Mouse (Mus musculus) lung, postnatal 0 days (tissue): ENCODE results near the gene Gxylt1. TPM values are rescaled to one million over a fixed set of nuclear protein-coding genes. Genes with fewer than 3 reads are reported as not detected.
A peak's percentile ranks its signal among the peaks of the same experiment; 100 is the strongest.

Experiments
- ATAC-seq: fragments of 200-750 bp; cut with Nextera tagmentation; 2 replicates; pipeline ENCODE4 v1.8.0; 2017; ENCODE audit warnings: moderate library complexity
- DNase-seq: peaks from one replicate; pipeline ENCODE4 v3.0.0-alpha.2; 2016; ENCODE audit warnings: low spot score
- H3K27ac ChIP-seq: fragments of 300-500 bp; sonication (generic); 2 replicates; pipeline ENCODE4 v1.5.1; 2014; ENCODE audit warnings: antibody characterized with exemption, mild to moderate bottlenecking, low read length, mixed read lengths
- H3K27me3 ChIP-seq: fragments of 300-500 bp; sonication (generic); replicated peaks from 2 replicates; pipeline ENCODE4 v1.6.1; 2014; ENCODE audit warnings: low read length, mixed read lengths; ENCODE audit not compliant: insufficient read depth
- H3K36me3 ChIP-seq: fragments of 300-500 bp; sonication (generic); 2 replicates; pipeline ENCODE4 v1.6.1; 2014; ENCODE audit warnings: low read length, mixed read lengths; ENCODE audit not compliant: insufficient read depth
- H3K4me1 ChIP-seq: fragments of 300-500 bp; sonication (generic); 2 replicates; pipeline ENCODE4 v1.6.1; 2014; ENCODE audit warnings: antibody characterized with exemption, low read depth, low read length, mixed read lengths; ENCODE audit not compliant: insufficient read depth
- H3K4me2 ChIP-seq: fragments of 300-500 bp; sonication (generic); replicated peaks from 2 replicates; pipeline ENCODE4 v1.6.1; 2014; ENCODE audit warnings: low read depth, mild to moderate bottlenecking, low read length, moderate library complexity, mixed read lengths
- H3K4me3 ChIP-seq: fragments of 300-500 bp; sonication (generic); 2 replicates; pipeline ENCODE4 v1.5.1; 2014; ENCODE audit warnings: low read depth, low read length
- H3K9ac ChIP-seq: fragments of 300-500 bp; sonication (generic); replicated peaks from 2 replicates; pipeline ENCODE4 v1.6.1; 2014; ENCODE audit warnings: low read depth, mild to moderate bottlenecking
- H3K9me3 ChIP-seq: fragments of 300-500 bp; sonication (generic); 2 replicates; pipeline ENCODE4 v1.6.1; 2016; ENCODE audit warnings: low read length, mixed read lengths
- CTCF ChIP-seq: IDR thresholded peaks from 2 replicates; pipeline ENCODE4 v1.5.1; 2016; ENCODE audit warnings: antibody characterized with exemption, mild to moderate bottlenecking
- EP300 ChIP-seq: IDR thresholded peaks from 2 replicates; pipeline ENCODE4 v1.6.1; 2016; ENCODE audit warnings: antibody characterized with exemption, mild to moderate bottlenecking, control low read depth
- WGBS: fragments of 180-500 bp; shearing (Covaris S2); extraction: QIAGEN DNeasy Blood & Tissue Kit; methylation state at CpG from one replicate; pipeline ENCODE4 v1.1.7; 2014; 5-methylcytosine and 5-hydroxymethylcytosine counted together
- polyA plus RNA-seq: library from polyadenylated mRNA; unstranded; fragments of >200 nt; fragmentation: Nextera tagmentation; extraction: Ambion mirVana; gene quantifications from 2 replicates; pipeline ENCODE4 v1.2.1, GENCODE M21; 2015

The Gxylt1 gene
- polyA plus RNA-seq, 1 experiment from 2014 or later, result 6.9 TPM

DNA sequence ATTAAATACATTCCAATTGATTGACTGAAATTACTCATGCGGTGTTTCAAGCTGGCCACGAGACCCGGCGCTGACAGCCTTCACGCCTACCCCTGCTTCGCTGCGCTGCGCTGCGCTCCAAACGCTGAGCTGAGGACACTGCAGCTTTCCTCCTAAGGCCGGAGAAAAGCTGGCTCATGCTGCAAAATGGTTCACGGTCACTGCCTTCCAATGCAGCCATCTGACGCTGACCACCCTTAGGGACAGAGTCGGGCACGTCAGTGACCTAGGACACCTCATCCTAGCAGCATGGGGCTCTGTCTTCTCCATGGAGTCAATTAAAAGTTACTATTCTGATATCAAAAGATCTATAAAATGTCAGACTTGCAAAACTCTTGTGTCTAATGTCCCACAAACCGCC, 8.6 kb downstream of the Gxylt1 start:
- Histone ChIP-seq H3K36me3 (no peaks in the 10 kb centered on the region), H3K4me3 (no peak overlapping the region), H3K4me2 (no peak overlapping the region), H3K4me1 (0 out of 2 replicates have a peak, but pooled peaks cover 3% of the 10 kb centered on the region), H3K9me3 (no peaks in the 10 kb centered on the region), H3K27me3 (no peaks in the 10 kb centered on the region), H3K27ac (no peak overlapping the region), H3K9ac (no peak overlapping the region)
- DNase-seq (no peak), ATAC-seq (no peak)
- 86% methylated on average over 16 of the region's 16 CpGs for WGBS
- TF ChIP-seq EP300 (no peak), CTCF (no peak)

DNA sequence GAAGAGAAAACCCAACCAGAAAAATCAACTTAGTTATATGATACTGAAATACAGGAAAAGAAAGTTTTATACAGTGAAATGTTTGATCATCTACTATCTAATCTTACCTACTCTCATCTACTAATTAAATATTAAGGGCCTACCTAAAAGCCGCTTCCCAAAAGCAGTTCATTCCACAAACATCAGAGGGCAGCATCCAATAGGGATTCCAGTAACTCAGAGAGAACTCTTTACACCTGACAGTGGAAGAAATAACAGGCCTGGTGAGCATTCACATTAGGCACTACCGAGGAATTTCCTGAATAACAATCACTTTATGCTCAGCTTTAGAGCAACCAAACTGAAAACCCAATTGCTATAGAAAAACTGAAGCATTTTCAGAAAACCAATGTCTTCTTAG, 9.3 kb downstream of the Gxylt1 start:
- 50% methylated on average over 2 of the region's 2 CpGs for WGBS
- no peak; the same call in 1 of the 2 replicates for ATAC-seq
- Histone ChIP-seq H3K9me3 (no peaks in the 10 kb centered on the region), H3K4me2 (no peak overlapping the region), H3K27ac (no peak overlapping the region), H3K9ac (no peak overlapping the region), H3K4me1 (0 out of 2 replicates have a peak, but pooled peaks cover 3% of the 10 kb centered on the region), H3K4me3 (no peak overlapping the region), H3K36me3 (no peaks in the 10 kb centered on the region), H3K27me3 (no peaks in the 10 kb centered on the region)
- DNase-seq, result peak; percentile 49
- peak; percentile 70 for TF ChIP-seq CTCF
- no peak for TF ChIP-seq EP300

DNA sequence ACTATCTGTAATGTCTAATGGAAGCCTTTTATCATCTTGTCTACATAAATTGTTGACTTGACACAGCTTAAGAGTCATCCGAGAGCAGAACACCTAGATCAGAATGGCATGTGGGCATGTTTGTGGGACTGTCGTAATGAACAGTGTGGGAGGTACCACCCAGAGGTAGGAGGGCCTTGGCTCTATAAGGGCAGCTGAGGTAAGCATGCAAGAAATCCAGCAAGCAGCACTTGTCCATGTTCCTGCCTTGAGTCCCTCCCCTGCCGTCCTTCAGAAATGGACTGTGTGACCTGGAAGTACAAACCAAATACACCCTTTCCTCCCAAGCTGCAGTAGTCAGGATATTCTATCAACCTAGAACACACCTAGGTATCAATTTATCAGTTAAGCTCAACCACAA, 9.7 kb downstream of the Gxylt1 start:
- Histone ChIP-seq H3K4me3 (no peak overlapping the region), H3K4me1 (0 out of 2 replicates have a peak, but pooled peaks cover 3% of the 10 kb centered on the region), H3K27ac (no peak overlapping the region), H3K9ac (no peak overlapping the region), H3K4me2 (no peak overlapping the region), H3K27me3 (no peaks in the 10 kb centered on the region), H3K9me3 (no peaks in the 10 kb centered on the region), H3K36me3 (no peaks in the 10 kb centered on the region)
- DNase-seq, result peak; percentile 17
- WGBS, result 52% methylated on average over 3 of the region's 3 CpGs
- ATAC-seq, result peak; percentile 53
- TF ChIP-seq EP300, result no peak
- TF ChIP-seq CTCF, result no peak

DNA sequence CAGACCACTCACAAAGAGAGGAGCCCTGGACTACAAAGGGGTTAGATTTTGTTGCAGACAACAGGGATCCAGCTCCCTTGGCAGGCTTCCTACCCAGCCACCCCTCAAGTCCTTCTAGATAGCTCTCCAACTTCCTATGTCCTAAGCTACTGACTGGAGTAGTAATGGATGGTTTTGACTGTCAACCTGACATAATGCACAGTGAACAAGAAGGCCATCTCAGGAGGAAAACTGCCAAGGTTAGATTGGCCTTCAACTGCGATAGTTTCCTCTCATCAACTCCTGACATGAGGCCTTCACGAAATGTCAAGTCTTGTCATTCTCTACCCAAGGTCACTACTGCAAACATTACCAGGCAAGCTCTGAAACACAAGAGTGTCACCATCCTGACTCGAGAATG, 10.8 kb downstream of the Gxylt1 start:
- Histone ChIP-seq H3K4me3 (no peak overlapping the region), H3K4me2 (no peak overlapping the region), H3K27me3 (no peaks in the 10 kb centered on the region), H3K36me3 (no peaks in the 10 kb centered on the region), H3K9ac (no peak overlapping the region), H3K27ac (no peak overlapping the region), H3K4me1 (0 out of 2 replicates have a peak, but pooled peaks cover 3% of the 10 kb centered on the region), H3K9me3 (no peaks in the 10 kb centered on the region)
- TF ChIP-seq EP300, result no peak
- no peak for TF ChIP-seq CTCF
- DNase-seq, result no peak
- no peak for ATAC-seq
- 79% methylated on average over 3 of the region's 3 CpGs for WGBS

DNA sequence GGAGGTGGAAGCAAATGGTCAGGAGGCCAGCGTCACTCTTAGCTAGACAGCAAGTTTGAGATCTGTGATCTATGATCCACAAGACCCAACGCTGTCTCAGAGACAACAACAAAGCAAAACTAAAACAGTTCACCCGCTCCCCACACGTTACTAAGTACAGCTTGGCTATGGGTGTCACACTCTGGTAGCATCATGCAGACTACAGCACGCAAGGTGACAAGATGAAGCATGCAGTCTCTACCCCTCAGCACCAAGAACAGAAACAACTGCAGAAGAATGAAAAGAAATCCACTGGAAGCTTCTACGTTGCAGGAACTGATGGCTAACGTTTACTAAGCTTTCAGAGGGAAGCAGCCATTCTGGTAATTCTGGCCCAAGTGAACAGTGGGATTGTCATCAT, 11.4 kb downstream of the Gxylt1 start:
- H3K4me3 ChIP-seq, result no peak overlapping the region
- H3K4me2 ChIP-seq, result no peak overlapping the region
- no peaks in the 10 kb centered on the region for H3K27me3 ChIP-seq
- no peak for TF ChIP-seq CTCF
- no peak for TF ChIP-seq EP300
- no peak for DNase-seq
- H3K4me1 ChIP-seq, result 0 out of 2 replicates have a peak, but pooled peaks cover 3% of the 10 kb centered on the region
- H3K27ac ChIP-seq, result no peak overlapping the region
- no peak for ATAC-seq
- no peaks in the 10 kb centered on the region for H3K9me3 ChIP-seq
- H3K36me3 ChIP-seq, result peaks cover 3% of the 10 kb centered on the region; the same call in 1 of the 2 replicates
- H3K9ac ChIP-seq, result no peak overlapping the region
- 74% methylated on average over 7 of the region's 7 CpGs for WGBS

DNA sequence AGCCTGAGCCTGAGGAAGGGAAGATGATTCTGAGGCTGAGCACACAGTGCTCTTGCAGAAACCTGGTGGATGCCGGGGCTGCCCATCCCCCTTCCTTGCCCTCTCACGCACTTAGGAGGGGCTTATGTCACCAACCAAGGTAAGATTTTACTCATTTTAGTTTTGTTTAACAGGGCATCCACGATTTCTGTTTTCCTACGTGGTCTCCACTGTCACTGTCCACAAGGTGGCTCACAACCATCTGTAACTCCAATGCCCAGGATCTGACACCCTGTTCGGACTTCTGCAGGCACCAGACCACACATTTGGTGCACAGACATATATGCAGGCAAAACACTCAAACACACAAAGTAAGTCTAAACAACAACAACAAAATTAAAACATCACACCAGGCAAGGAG, 12.2 kb downstream of the Gxylt1 start:
- peak; percentile 67 for TF ChIP-seq CTCF
- TF ChIP-seq EP300, result no peak
- 35% methylated on average over 5 of the region's 5 CpGs for WGBS
- ATAC-seq (no peak), DNase-seq (no peak)
- H3K36me3 ChIP-seq, result peaks cover 5% of the 10 kb centered on the region; the same call in 1 of the 2 replicates
- H3K9ac ChIP-seq, result no peak overlapping the region
- no peak overlapping the region for H3K4me2 ChIP-seq
- H3K9me3 ChIP-seq, result no peaks in the 10 kb centered on the region
- no peaks in the 10 kb centered on the region for H3K27me3 ChIP-seq
- no peak overlapping the region for H3K27ac ChIP-seq
- 0 out of 2 replicates have a peak, but pooled peaks cover 3% of the 10 kb centered on the region for H3K4me1 ChIP-seq
- no peak overlapping the region for H3K4me3 ChIP-seq

DNA sequence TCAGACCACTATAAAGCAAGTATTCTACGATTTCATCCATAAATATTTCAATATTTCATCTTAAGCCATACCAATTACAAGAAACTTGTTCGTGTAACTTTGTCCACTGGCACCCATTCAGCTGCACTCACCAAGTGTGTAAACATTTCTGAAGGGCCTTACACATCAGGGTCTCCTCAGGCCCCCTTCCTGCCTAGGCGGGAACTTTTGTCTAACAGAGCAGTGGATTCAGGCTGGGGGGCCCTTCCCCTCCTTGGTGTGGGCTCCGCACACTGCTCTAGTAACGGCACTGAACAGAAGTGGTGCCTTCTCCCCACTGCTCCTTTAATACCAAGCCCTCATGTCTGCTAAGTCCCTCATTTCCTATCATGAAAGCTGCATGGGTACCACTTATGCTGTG, 12.7 kb downstream of the Gxylt1 start:
- DNase-seq (no peak), ATAC-seq (no peak)
- H3K9me3 ChIP-seq, result no peaks in the 10 kb centered on the region
- H3K4me3 ChIP-seq, result no peak overlapping the region
- H3K9ac ChIP-seq, result no peak overlapping the region
- H3K36me3 ChIP-seq, result peaks cover 7% of the 10 kb centered on the region
- no peak overlapping the region for H3K27ac ChIP-seq
- H3K27me3 ChIP-seq, result no peaks in the 10 kb centered on the region
- WGBS, result 42% methylated on average over 5 of the region's 5 CpGs
- 0 out of 2 replicates have a peak, but pooled peaks cover 3% of the 10 kb centered on the region for H3K4me1 ChIP-seq
- TF ChIP-seq CTCF (no peak), EP300 (no peak)
- H3K4me2 ChIP-seq, result no peak overlapping the region
